Mouse (Mus musculus): ENCODE data around the gene Mdh2. TPM values are rescaled to one million over a fixed set of nuclear protein-coding genes. Genes with fewer than 3 reads are reported as not detected.

The Mdh2 gene
- polyA plus RNA-seq, 1 experiment from 2014 or later = 279 TPM

- H3K36me3 ChIP-seq (ENCODE audit: control insufficient read depth, insufficient read depth) = peaks cover 22% of the 10 kb centered on the region
- H3K4me1 ChIP-seq (ENCODE audit: control insufficient read depth, low read depth, low read length) = no peaks in the 10 kb centered on the region
- H3K4me3 ChIP-seq (ENCODE audit: low read depth, low read length) = no peak overlapping the region
- H3K9me3 ChIP-seq (replicated peaks; ENCODE audit: control insufficient read depth, low read length) = no peaks in the 10 kb centered on the region
- no peak for ATAC-seq (ENCODE audit: low read depth)
- H3K4me2 ChIP-seq (ENCODE audit: low read depth, low read length) = no peak overlapping the region
- no peak overlapping the region for H3K27ac ChIP-seq (ENCODE audit: low read length)
- 72% methylated on average over 7 of the region's 7 CpGs for WGBS (ENCODE audit: insufficient replicate concordance)
- no peaks in the 10 kb centered on the region for H3K27me3 ChIP-seq (ENCODE audit: control insufficient read depth, insufficient read depth, low read depth, low read length)
- no peak overlapping the region for H3K9ac ChIP-seq (ENCODE audit: low read depth, low read length)
Observed at GRCm38 (mm10) chr5:135737154-135737553, 41.1 kb upstream of the Mdh2 start.

- peaks cover 6% of the 10 kb centered on the region for H3K4me1 ChIP-seq (ENCODE audit: control insufficient read depth, low read depth, low read length)
- H3K27me3 ChIP-seq (ENCODE audit: control insufficient read depth, insufficient read depth, low read depth, low read length) = no peaks in the 10 kb centered on the region; the same call in 1 of the 2 replicates
- 34% methylated on average over 6 of the region's 6 CpGs for WGBS (ENCODE audit: insufficient replicate concordance)
- H3K4me2 ChIP-seq (ENCODE audit: low read depth, low read length) = no peak overlapping the region
- no peaks in the 10 kb centered on the region for H3K9me3 ChIP-seq (replicated peaks; ENCODE audit: control insufficient read depth, low read length)
- H3K27ac ChIP-seq (ENCODE audit: low read length) = no peak overlapping the region
- no peak overlapping the region for H3K9ac ChIP-seq (ENCODE audit: low read depth, low read length)
- H3K36me3 ChIP-seq (ENCODE audit: control insufficient read depth, insufficient read depth) = peaks cover 15% of the 10 kb centered on the region
- no peak for ATAC-seq (ENCODE audit: low read depth)
- no peak overlapping the region for H3K4me3 ChIP-seq (ENCODE audit: low read depth, low read length)
Observed at GRCm38 (mm10) chr5:135738266-135738665, 40.0 kb upstream of the Mdh2 start.

GRCm38 (mm10) chr5:135742156-135742555 lies 36.1 kb upstream of the Mdh2 start:
- H3K4me1 ChIP-seq (ENCODE audit: control insufficient read depth, low read depth, low read length) = peaks cover 18% of the 10 kb centered on the region
- WGBS (ENCODE audit: insufficient replicate concordance) = 41% methylated on average over 10 of the region's 10 CpGs
- H3K9me3 ChIP-seq (replicated peaks; ENCODE audit: control insufficient read depth, low read length) = no peaks in the 10 kb centered on the region
- H3K36me3 ChIP-seq (ENCODE audit: control insufficient read depth, insufficient read depth) = no peaks in the 10 kb centered on the region
- ATAC-seq (ENCODE audit: low read depth) = no peak
- no peak overlapping the region for H3K9ac ChIP-seq (ENCODE audit: low read depth, low read length)
- H3K27ac ChIP-seq (ENCODE audit: low read length) = no peak overlapping the region
- H3K4me3 ChIP-seq (ENCODE audit: low read depth, low read length) = no peak overlapping the region
- no peaks in the 10 kb centered on the region; the same call in 1 of the 2 replicates for H3K27me3 ChIP-seq (ENCODE audit: control insufficient read depth, insufficient read depth, low read depth, low read length)
- no peak overlapping the region for H3K4me2 ChIP-seq (ENCODE audit: low read depth, low read length)

GRCm38 (mm10) chr5:135742941-135743740 lies 35.1 kb upstream of the Mdh2 start:
- Histone ChIP-seq H3K4me3 (ENCODE audit: low read depth, low read length) (peak overlapping the region; percentile 78), H3K27me3 (ENCODE audit: control insufficient read depth, insufficient read depth, low read depth, low read length) (no peaks in the 10 kb centered on the region; the same call in 1 of the 2 replicates), H3K27ac (ENCODE audit: low read length) (no peak overlapping the region), H3K4me1 (ENCODE audit: control insufficient read depth, low read depth, low read length) (peaks cover 18% of the 10 kb centered on the region), H3K4me2 (ENCODE audit: low read depth, low read length) (peak overlapping the region; percentile 98), H3K9ac (ENCODE audit: low read depth, low read length) (peak overlapping the region; percentile 69), H3K9me3 (replicated peaks; ENCODE audit: control insufficient read depth, low read length) (no peaks in the 10 kb centered on the region), H3K36me3 (ENCODE audit: control insufficient read depth, insufficient read depth) (no peaks in the 10 kb centered on the region)
- 21% methylated on average over 18 of the region's 18 CpGs for WGBS (ENCODE audit: insufficient replicate concordance)
- ATAC-seq (ENCODE audit: low read depth) = no peak

- peak; percentile 97 for ATAC-seq (ENCODE audit: low read depth)
- Histone ChIP-seq H3K4me1 (ENCODE audit: control insufficient read depth, low read depth, low read length) (peaks cover 18% of the 10 kb centered on the region), H3K27me3 (ENCODE audit: control insufficient read depth, insufficient read depth, low read depth, low read length) (no peaks in the 10 kb centered on the region; the same call in 1 of the 2 replicates), H3K36me3 (ENCODE audit: control insufficient read depth, insufficient read depth) (no peaks in the 10 kb centered on the region), H3K9ac (ENCODE audit: low read depth, low read length) (peak within 1 kb of the TSS; percentile 69), H3K27ac (ENCODE audit: low read length) (no peak within 1 kb of the TSS), H3K9me3 (replicated peaks; ENCODE audit: control insufficient read depth, low read length) (no peaks in the 10 kb centered on the region; the same call in 1 of the 2 replicates), H3K4me3 (ENCODE audit: low read depth, low read length) (peak within 1 kb of the TSS; percentile 78), H3K4me2 (ENCODE audit: low read depth, low read length) (peak within 1 kb of the TSS; percentile 98)
- whole genome bisulfite sequencing (ENCODE audit: insufficient replicate concordance) = under 1% methylated on average over 60 of the region's 60 CpGs
Observed at GRCm38 (mm10) chr5:135743741-135744609, 34.3 kb upstream of the Mdh2 start, which contains the start of gene Tmem120a. Gene Tmem120a (minus strand): TSS chr5:135744448.

- peak overlapping the region; percentile 98 for H3K4me2 ChIP-seq (ENCODE audit: low read depth, low read length)
- peaks cover 18% of the 10 kb centered on the region for H3K4me1 ChIP-seq (ENCODE audit: control insufficient read depth, low read depth, low read length)
- peak overlapping the region; percentile 49 for H3K9ac ChIP-seq (ENCODE audit: low read depth, low read length)
- H3K4me3 ChIP-seq (ENCODE audit: low read depth, low read length) = peak overlapping the region; percentile 78
- no peaks in the 10 kb centered on the region; the same call in 1 of the 2 replicates for H3K27me3 ChIP-seq (ENCODE audit: control insufficient read depth, insufficient read depth, low read depth, low read length)
- no peaks in the 10 kb centered on the region for H3K36me3 ChIP-seq (ENCODE audit: control insufficient read depth, insufficient read depth)
- WGBS (ENCODE audit: insufficient replicate concordance) = 24% methylated on average over 11 of the region's 12 CpGs
- ATAC-seq (ENCODE audit: low read depth) = no peak
- no peaks in the 10 kb centered on the region; the same call in 1 of the 2 replicates for H3K9me3 ChIP-seq (replicated peaks; ENCODE audit: control insufficient read depth, low read length)
- no peak overlapping the region for H3K27ac ChIP-seq (ENCODE audit: low read length)
Observed at GRCm38 (mm10) chr5:135744742-135745141, 33.5 kb upstream of the Mdh2 start.

GRCm38 (mm10) chr5:135751041-135751440 lies 27.2 kb upstream of the Mdh2 start:
- no peak overlapping the region for H3K9ac ChIP-seq (ENCODE audit: low read depth, low read length)

GRCm38 (mm10) chr5:135751595-135751994 lies 26.7 kb upstream of the Mdh2 start:
- WGBS (ENCODE audit: insufficient replicate concordance) = 58% methylated on average over 2 of the region's 2 CpGs
- Histone ChIP-seq H3K9ac (ENCODE audit: low read depth, low read length) (no peak overlapping the region), H3K4me2 (ENCODE audit: low read depth, low read length) (no peak overlapping the region), H3K4me3 (ENCODE audit: low read depth, low read length) (no peak overlapping the region), H3K27ac (ENCODE audit: low read length) (no peak overlapping the region), H3K4me1 (ENCODE audit: control insufficient read depth, low read depth, low read length) (no peaks in the 10 kb centered on the region), H3K27me3 (ENCODE audit: control insufficient read depth, insufficient read depth, low read depth, low read length) (no peaks in the 10 kb centered on the region), H3K36me3 (ENCODE audit: control insufficient read depth, insufficient read depth) (no peaks in the 10 kb centered on the region), H3K9me3 (replicated peaks; ENCODE audit: control insufficient read depth, low read length) (no peaks in the 10 kb centered on the region; the same call in 1 of the 2 replicates)
- ATAC-seq (ENCODE audit: low read depth) = no peak

More at GRCm38 (mm10) chr5:135751041-135751440, 27.2 kb upstream of the Mdh2 start:
- Histone ChIP-seq H3K4me2 (ENCODE audit: low read depth, low read length) (no peak overlapping the region), H3K4me1 (ENCODE audit: control insufficient read depth, low read depth, low read length) (no peaks in the 10 kb centered on the region), H3K27me3 (ENCODE audit: control insufficient read depth, insufficient read depth, low read depth, low read length) (no peaks in the 10 kb centered on the region), H3K9me3 (replicated peaks; ENCODE audit: control insufficient read depth, low read length) (no peaks in the 10 kb centered on the region; the same call in 1 of the 2 replicates), H3K27ac (ENCODE audit: low read length) (no peak overlapping the region), H3K36me3 (ENCODE audit: control insufficient read depth, insufficient read depth) (no peaks in the 10 kb centered on the region), H3K4me3 (ENCODE audit: low read depth, low read length) (no peak overlapping the region)
- WGBS (ENCODE audit: insufficient replicate concordance) = 53% methylated on average over 1 of the region's 1 CpGs
- ATAC-seq (ENCODE audit: low read depth) = no peak
